Mouse (Mus musculus): ENCODE measurements around the gene Med31.

Gene Med31

GRCm38 (mm10) chr11:72215410-72215797 is at the start of gene Med31:
Gene Med31, minus strand, starts transcription at chr11:72215592.
- DNase-seq (ENCODE audit: low spot score) = peak; percentile 76

GRCm38 (mm10) chr11:72256441-72256840 is 41.0 kb upstream of the Med31 start:
- DNase-seq (ENCODE audit: low spot score) = no peak

GRCm38 (mm10) chr11:72255629-72256028 is 40.2 kb upstream of the Med31 start:
- no peak for DNase-seq (ENCODE audit: low spot score)

- no peak for DNase-seq (ENCODE audit: low spot score)
Measured at GRCm38 (mm10) chr11:72245196-72245753, 29.9 kb upstream of the Med31 start.

- DNase-seq (ENCODE audit: low spot score) = no peak
Measured at GRCm38 (mm10) chr11:72240062-72240860, 24.9 kb upstream of the Med31 start.

- DNase-seq (ENCODE audit: low spot score) = no peak
Measured at GRCm38 (mm10) chr11:72234013-72234412, 18.6 kb upstream of the Med31 start.

GRCm38 (mm10) chr11:72232991-72233390 is 17.6 kb upstream of the Med31 start:
- DNase-seq (ENCODE audit: low spot score) = no peak

GRCm38 (mm10) chr11:72232068-72232467 is 16.7 kb upstream of the Med31 start:
- no peak for DNase-seq (ENCODE audit: low spot score)

GRCm38 (mm10) chr11:72228513-72228912 is 13.1 kb upstream of the Med31 start:
- no peak for DNase-seq (ENCODE audit: low spot score)

- DNase-seq (ENCODE audit: low spot score) = no peak
Measured at GRCm38 (mm10) chr11:72226901-72227300, 11.5 kb upstream of the Med31 start.

- DNase-seq (ENCODE audit: low spot score) = no peak
Measured at GRCm38 (mm10) chr11:72226020-72226791, 10.8 kb upstream of the Med31 start.

GRCm38 (mm10) chr11:72224865-72225264 is 9.5 kb upstream of the Med31 start:
- peak; percentile 78 for DNase-seq (ENCODE audit: low spot score)

- DNase-seq (ENCODE audit: low spot score) = no peak
Measured at GRCm38 (mm10) chr11:72223414-72223813, 8.0 kb upstream of the Med31 start.

- peak; percentile 73 for DNase-seq (ENCODE audit: low spot score)
Measured at GRCm38 (mm10) chr11:72221278-72221677, 5.9 kb upstream of the Med31 start.

- no peak for DNase-seq (ENCODE audit: low spot score)
Measured at GRCm38 (mm10) chr11:72217116-72217515, 1.7 kb upstream of the Med31 start.

- DNase-seq (ENCODE audit: low spot score) = peak; percentile 95
Measured at GRCm38 (mm10) chr11:72214591-72215409, 592 bp downstream of the Med31 start.

- no peak for DNase-seq (ENCODE audit: low spot score)
Measured at GRCm38 (mm10) chr11:72207834-72208377, 7.5 kb downstream of the Med31 start.

GRCm38 (mm10) chr11:72207204-72207833 is 8.1 kb downstream of the Med31 start, which contains the start of the genes 4933427D14Rik and Txndc17:
Gene 4933427D14Rik, minus strand, starts transcription at chr11:72207459.
Gene Txndc17, plus strand, starts transcription at chr11:72207547.
- peak; percentile 88 for DNase-seq (ENCODE audit: low spot score)

GRCm38 (mm10) chr11:72206341-72207203 is 8.8 kb downstream of the Med31 start, which contains the start of gene Gm43951:
Gene Gm43951, minus strand, starts transcription at chr11:72206840.
- peak; percentile 27 for DNase-seq (ENCODE audit: low spot score)

GRCm38 (mm10) chr11:72205256-72205655 is 10.1 kb downstream of the Med31 start:
- no peak for DNase-seq (ENCODE audit: low spot score)
